Mouse (Mus musculus) bone marrow macrophage, adult 2 months (primary cell): ENCODE results near the gene Sirpa. TPM values are rescaled to one million over a fixed set of nuclear protein-coding genes. Genes with fewer than 3 reads are reported as not detected.

Experiments used
- H3K27ac ChIP-seq: 2 replicates; pipeline ENCODE4 v1.5.1; 2012; ENCODE audit warnings: low read depth, low read length; ENCODE audit not compliant: insufficient read depth
- H3K4me1 ChIP-seq: 2 replicates; pipeline ENCODE4 v1.6.1; 2012; ENCODE audit warnings: low read length; ENCODE audit not compliant: control insufficient read depth, insufficient read depth
- H3K4me3 ChIP-seq: 2 replicates; pipeline ENCODE4 v1.5.1; 2012; ENCODE audit warnings: mild to moderate bottlenecking, low read length, moderate library complexity; ENCODE audit not compliant: insufficient read depth
- CTCF ChIP-seq: IDR thresholded peaks from 2 replicates; pipeline ENCODE4 v1.5.1; 2012; ENCODE audit warnings: low read depth, mild to moderate bottlenecking, low read length, moderate library complexity
- POLR2A ChIP-seq: IDR thresholded peaks from 2 replicates; pipeline ENCODE4 v1.6.1; 2012; ENCODE audit warnings: mild to moderate bottlenecking, low read depth, low read length, borderline replicate concordance
- polyA plus RNA-seq: library from polyadenylated mRNA; stranded (reverse); fragments of >200 nt; gene quantifications from 2 replicates; pipeline ENCODE4 v1.2.4, GENCODE M21; 2012; ENCODE audit not compliant: missing spikeins, insufficient read depth, insufficient read length

Sirpa gene
- polyA plus RNA-seq, 1 experiment = 1,400 TPM

DNA sequence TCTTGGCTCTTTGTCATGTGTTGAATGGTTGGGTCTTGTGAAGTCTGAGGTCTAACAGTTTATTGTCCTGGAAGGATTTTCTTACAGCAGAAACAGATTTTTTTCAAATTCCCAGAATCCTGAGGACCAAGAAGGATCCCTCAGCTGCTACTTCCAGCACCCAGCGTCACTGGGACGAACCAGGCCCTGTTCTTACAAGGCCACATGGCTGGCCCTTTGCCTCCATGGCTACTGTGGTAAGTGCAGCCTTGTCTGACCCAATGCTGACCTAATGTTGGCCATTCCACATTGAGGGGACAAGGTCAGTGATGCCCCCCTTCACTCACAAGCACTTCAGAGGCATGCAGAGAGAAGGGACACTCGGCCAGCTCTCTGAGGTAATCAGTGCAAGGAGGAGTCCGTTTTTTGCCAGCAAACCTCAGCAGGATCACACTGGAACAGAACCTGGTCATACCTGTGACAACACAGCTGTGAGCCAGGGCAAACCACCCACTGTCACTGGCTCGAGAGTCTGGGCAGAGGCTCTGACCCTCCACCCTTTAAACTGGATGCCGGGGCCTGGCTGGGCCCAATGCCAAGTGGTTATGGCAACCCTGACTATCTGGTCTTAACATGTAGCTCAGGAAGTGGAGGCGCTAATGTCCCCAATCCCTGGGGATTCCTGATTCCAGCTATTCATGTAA, 38.5 kb downstream of the Sirpa start:
- Histone ChIP-seq H3K4me3 (no peak overlapping the region), H3K4me1 (peaks cover 64% of the 10 kb centered on the region)
- TF ChIP-seq POLR2A = no peak
- no peak for TF ChIP-seq CTCF

DNA sequence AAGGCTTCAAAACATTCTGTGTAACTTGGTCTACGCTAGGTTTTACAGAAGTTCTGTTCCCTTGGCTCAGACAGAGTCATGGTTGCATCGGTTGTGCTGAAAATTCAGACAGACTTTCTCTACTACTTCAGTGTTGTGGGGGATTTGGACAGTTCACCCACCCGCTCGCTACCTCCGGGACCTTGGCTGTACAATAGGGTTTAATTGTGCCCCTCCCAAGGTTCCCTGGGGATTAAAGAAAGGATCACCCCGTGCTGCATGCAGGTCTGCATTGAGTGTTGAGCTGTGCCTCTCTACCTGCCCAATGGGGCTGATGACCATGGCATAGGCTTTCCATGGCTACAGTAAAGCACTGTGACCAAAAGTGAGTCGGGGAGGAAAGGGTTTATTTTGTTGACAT, 39.7 kb downstream of the Sirpa start:
- peaks cover 64% of the 10 kb centered on the region for H3K4me1 ChIP-seq
- H3K4me3 ChIP-seq = no peak overlapping the region
- H3K27ac ChIP-seq = peak overlapping the region; percentile 51
- TF ChIP-seq CTCF (no peak), POLR2A (no peak)

More for the DNA sequence above, 38.5 kb downstream of the Sirpa start:
- H3K27ac ChIP-seq = no peak overlapping the region

DNA sequence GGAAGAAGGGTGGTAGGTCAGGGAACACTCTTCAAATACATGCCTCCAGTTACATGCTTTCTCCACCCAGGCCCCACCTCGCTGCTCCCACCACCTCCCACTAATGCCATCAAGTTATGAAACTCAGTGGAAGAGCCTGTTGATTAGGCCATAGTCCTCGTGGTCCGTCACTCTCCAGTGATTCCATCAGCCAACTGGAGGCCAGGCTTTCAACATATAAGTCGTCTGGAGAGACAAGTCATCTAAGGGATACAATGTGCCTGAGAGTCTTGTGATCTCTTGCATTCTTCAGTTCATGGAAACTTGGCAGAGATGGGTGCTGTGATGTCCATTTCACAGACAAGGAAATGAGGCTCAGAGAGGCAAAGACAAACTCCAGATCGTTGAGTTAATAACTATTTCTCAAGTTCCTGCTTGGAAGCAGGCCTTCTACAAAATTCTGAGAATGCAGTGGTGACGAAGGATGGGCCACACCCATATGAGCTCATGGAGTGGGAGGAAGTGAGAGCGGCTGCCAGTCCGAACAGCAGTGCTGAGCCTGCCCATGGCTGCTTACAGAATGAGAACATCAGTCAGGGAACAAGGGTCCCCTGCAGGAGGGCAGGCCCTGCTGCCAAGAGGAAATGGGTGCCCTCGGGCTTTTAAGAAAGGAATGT, 40.6 kb downstream of the Sirpa start:
- H3K4me1 ChIP-seq = peaks cover 57% of the 10 kb centered on the region
- H3K4me3 ChIP-seq = no peak overlapping the region
- peak overlapping the region; percentile 51 for H3K27ac ChIP-seq
- TF ChIP-seq CTCF = no peak
- no peak for TF ChIP-seq POLR2A

DNA sequence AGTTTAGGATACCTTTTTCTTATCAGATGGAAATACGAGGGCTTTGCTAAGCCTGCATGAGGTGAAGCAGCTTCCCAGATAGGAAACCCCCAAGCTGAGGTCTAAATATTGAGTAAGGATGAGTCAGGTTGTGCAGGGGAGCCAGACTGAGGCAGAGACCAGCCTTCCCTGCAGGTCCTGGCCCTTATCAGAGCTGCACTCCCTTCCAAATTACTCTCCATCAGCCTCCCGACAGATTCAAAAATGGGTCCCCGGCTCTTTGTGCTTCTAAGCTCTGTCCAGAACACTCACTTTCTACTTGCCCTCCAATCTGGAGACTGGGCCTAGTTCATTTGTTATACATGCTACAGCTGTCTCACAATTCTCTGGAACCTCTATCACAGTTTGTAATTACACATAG, 41.3 kb downstream of the Sirpa start:
- Histone ChIP-seq H3K4me3 (no peak overlapping the region), H3K4me1 (peaks cover 50% of the 10 kb centered on the region), H3K27ac (0 out of 2 replicates have a peak overlapping the region, but pooled peaks have one; percentile 6)
- TF ChIP-seq CTCF = no peak
- TF ChIP-seq POLR2A = no peak

DNA sequence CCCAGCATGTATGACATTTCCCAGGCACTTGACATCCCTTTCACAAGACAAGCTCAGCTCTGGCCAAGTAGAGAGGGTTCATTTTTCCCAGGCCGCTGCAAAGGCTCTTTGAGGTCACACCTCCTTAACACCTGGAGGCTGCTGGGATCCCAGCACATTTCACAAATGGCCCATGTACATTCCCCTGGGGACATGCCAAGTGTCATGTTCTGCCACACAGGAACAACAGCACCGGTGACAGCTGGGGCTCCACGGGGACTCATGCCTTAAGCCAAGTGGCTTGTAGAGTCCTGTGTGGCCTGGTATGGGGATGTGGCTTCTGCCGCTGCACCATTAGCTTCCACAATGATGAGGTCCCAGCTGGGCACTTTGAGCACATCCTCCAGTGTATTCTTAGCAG, 60.0 kb downstream of the Sirpa start:
- no peak overlapping the region for H3K27ac ChIP-seq
- H3K4me1 ChIP-seq = no peaks in the 10 kb centered on the region
- TF ChIP-seq POLR2A (no peak), CTCF (no peak)
- H3K4me3 ChIP-seq = no peak overlapping the region

DNA sequence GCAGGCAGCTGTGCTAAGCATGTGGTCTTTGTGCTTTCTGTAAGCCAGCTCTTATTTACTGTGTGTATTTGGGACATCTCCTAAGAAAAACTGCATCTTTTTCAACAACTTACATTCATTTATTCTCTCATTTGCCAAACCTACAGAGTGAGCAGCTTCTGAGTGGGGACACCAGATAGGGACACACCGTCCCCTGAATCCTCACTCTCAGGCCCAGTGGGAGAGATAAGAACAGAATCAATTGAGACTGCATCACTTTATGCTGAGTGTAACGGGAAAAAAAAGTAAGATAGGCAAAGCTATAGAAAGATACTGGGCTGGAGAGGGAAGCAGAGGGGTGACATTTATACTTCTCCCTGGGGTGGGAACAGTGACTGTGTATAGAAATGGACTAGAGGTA, 61.0 kb downstream of the Sirpa start:
- Histone ChIP-seq H3K27ac (no peak overlapping the region), H3K4me1 (no peaks in the 10 kb centered on the region), H3K4me3 (no peak overlapping the region)
- TF ChIP-seq CTCF (no peak), POLR2A (no peak)

DNA sequence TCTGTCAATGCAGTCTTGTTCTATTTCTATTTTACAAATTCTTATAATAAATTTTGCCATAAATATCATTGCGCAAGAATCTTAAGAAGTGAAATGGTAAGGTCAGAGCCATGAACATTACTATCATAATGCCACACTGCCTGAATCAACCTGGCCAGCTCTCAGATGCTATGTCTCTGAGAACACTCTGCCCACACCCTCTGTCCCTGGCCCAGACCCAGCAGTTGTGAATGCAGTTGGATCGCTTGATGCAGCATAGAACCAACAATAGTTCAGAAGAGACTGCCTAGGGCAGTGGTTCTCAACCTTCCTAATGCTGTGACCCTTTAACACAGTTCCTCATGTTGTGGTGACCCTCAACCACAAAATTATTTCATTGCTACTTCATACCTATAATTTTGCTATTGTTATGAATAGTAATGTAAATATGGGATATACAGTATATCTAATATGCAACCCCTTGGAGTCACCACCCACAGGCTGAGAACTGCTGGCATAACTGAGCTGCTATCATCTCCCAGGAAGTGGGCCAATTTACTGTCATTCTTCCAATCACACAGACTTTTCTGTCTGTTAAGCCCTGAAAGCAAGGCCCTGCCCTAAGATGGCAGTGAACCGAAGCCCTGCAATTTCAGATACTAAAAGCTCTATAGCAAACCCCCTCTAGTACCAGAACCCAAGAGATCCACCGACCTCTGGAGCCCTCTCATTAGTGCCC, 61.8 kb downstream of the Sirpa start:
- Histone ChIP-seq H3K4me3 (no peak overlapping the region), H3K4me1 (no peaks in the 10 kb centered on the region), H3K27ac (no peak overlapping the region)
- TF ChIP-seq POLR2A (no peak), CTCF (no peak)

DNA sequence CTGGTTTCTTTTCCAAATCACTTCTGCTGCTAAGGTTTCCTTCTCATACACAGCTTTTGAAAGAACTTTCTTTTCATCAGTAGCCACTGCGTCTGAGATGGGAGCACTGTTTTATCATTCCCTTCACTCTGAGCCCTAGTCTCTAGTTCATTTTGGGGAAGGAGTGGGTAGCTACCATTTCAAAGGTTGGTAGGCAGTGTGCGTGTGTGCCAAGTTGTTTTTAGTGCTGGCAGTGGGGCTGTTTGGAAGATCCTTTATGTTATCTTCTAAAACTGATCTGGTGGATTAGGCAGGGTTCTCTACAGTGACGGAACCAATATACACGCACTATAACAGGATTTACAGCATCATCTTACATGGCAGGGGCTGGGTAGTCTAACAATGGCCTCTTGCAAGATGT, 62.4 kb downstream of the Sirpa start:
- H3K27ac ChIP-seq = no peak overlapping the region

DNA sequence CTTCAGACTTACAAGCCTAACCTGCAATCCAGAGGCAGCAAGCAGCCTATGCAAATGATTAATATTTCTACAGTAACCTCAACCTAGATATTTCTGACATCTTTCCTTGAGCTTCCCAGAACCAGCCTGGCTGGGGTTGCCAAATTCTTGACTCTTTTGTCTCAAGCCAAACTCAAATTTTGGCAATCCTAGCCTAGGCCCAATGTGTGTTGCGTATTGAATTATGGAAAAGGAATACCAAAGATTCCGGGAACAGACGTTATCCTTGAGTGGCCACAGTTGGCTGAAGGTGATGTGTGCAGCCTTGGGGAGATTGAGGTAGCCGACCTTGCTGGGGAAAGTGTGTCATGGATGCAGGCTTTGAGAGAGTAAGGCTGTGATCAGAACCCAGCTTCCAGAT, 66.2 kb downstream of the Sirpa start:
- no peak overlapping the region for H3K27ac ChIP-seq
- TF ChIP-seq CTCF (no peak), POLR2A (no peak)
- H3K4me1 ChIP-seq = no peaks in the 10 kb centered on the region
- H3K4me3 ChIP-seq = no peak overlapping the region

More for the DNA sequence above, 62.4 kb downstream of the Sirpa start:
- Histone ChIP-seq H3K4me3 (no peak overlapping the region), H3K4me1 (no peaks in the 10 kb centered on the region)
- TF ChIP-seq CTCF = no peak
- TF ChIP-seq POLR2A = no peak

DNA sequence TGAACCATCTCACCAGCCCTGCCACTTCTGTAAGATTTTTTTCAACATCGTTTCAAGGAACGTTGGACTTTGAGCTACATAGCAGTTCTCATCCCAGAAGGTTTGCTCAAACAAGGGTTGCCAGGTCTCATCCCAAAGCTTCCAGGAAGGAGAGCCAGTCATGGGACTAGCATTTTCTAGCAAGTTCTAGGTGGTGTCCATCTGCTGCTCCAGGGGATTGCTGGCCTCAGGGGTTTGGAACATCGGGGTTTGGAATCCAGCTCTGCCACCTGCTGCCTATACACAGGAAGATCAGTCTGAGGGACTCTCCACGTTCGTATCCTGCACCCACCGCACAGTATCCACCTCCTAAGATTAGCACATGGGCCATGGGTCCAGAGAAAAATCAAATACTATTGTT, 67.4 kb downstream of the Sirpa start:
- TF ChIP-seq CTCF (no peak), POLR2A (no peak)

More for the DNA sequence above, 67.4 kb downstream of the Sirpa start:
- H3K4me1 ChIP-seq = no peaks in the 10 kb centered on the region
- H3K4me3 ChIP-seq = no peak overlapping the region
- H3K27ac ChIP-seq = no peak overlapping the region
